Mouse (Mus musculus) heart, postnatal 25 days (tissue): ENCODE results near the gene Cacna1a. TPM values are rescaled to one million over a fixed set of nuclear protein-coding genes. Genes with fewer than 3 reads are reported as not detected.

Source experiments
- DNase-seq: peaks from one replicate; pipeline ENCODE4 v3.0.0; 2022; ENCODE audit warnings: low spot score
- intact Hi-C: fragments of 180-260 bp; cut with DNase I; formaldehyde crosslinking; loops from one replicate; pipeline ENCODE4 v1.15.1; 2025
- total RNA-seq, 2 experiments: library from RNA; stranded (reverse); gene quantifications; 2 replicates each; pipeline ENCODE4 v1.2.3; 2021

The Cacna1a gene
- total RNA-seq, 2 experiments from 2014 or later: 2.5 to 3.2 TPM

DNA sequence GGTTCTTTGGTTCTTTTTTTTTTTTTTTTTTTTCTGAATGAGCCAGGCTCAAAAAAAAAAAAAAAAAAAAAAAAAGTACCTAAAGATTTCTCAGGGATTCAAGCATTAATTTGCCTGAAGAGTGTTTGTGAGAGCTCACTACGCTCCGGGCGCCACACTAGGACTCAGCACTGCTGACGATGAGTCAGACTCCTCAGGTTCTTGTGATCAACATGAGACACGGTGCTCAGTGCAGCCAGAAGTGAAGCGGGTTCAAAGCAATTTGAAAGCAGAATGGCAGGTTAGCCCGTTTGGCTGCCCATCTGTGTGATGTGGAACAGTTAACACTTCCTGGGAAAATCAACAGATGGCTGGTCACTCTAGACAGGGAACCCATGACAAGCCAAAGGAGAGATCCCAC lies 139.8 kb downstream of the Cacna1a start:
- intact Hi-C loops: no loop called here
- DNase-seq: no peak

DNA sequence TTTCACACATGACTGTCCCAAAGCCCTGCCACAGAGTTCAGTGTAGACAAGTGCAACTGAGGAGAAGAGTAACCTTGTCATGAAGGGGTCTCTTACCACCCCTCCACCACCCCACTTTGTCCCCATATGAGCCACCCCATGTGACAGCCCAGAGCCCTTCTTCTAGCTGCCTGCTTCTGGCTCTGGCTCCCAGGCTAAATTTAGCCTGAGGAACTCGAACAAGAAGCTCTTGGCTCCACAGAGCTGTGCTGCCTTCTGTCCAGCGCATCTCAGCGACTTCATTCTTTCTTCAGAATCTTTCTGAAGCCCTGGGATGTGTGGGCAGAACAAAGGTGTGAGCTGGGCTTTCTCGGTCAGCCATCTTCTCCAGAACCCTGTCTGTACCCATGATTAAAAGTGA lies 141.3 kb downstream of the Cacna1a start:
- no peak for DNase-seq
- intact Hi-C loops: no loop called here

GRCm38 (mm10) chr8:84532725-84533124 lies 144.5 kb downstream of the Cacna1a start:
- DNase-seq: no peak
- intact Hi-C loops: no loop called here

DNA sequence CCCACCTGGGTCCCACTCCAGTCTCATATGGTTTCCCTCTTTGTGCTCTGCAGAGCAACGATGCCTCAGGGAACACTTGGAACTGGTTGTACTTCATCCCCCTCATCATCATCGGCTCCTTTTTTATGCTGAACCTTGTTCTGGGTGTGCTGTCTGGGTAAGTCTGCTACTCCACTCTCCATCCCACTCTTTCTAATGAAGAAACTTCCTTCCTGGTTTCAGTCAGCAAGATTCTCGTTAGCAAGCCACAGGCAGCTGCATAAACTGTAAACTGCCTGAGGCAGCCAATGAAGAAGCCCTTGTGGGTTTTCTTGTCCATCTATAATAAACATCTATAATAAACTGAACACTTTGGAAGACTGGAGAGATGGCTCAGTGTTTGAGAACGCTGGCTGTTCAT lies 145.1 kb downstream of the Cacna1a start:
- no peak for DNase-seq
- intact Hi-C loops: no loop called here

GRCm38 (mm10) chr8:84536917-84537316 lies 148.7 kb downstream of the Cacna1a start:
- no peak for DNase-seq
- intact Hi-C loops: no loop called here

DNA sequence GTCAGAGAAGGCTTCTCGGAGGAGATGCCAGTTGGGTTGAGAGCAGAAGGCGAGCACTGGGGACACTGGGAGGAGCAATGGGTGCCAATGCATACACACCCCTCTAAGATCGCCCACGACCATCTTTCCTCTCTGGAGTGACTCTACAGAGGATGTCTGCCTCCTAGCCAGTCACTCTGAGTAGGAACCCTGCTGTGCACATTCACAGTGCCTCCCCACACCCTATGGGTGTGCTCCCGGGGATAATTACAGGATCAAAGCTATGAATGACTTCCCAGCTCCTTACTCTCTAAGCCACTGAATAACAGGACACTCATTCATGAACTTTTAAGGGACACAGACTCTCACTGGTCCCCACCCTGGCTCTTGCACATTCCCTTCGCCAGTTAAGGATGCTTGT lies 151.1 kb downstream of the Cacna1a start:
- DNase-seq: no peak
- intact Hi-C loops: no loop called here

DNA sequence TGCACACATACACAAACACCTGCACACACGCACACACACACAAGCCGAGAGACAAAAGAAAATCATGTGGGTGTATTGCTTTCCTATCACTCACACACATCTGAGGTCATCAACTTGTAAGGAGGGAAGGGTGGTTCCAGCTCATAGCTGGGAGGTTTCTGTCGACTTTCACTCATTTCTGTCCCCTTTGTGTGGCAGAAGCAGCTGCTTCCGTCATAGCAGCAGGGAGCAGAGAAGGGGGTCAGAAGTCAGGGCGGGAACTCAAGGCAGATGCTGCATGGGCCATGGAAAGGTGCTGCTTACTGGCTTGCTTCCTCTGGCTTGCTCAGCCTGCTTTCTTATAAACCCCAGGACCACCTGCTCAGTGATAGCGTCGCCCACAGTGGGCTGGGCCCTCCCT lies 154.2 kb downstream of the Cacna1a start:
- intact Hi-C loops: no loop called here
- DNase-seq: no peak

- intact Hi-C loops: no loop called here
- DNase-seq: no peak
These were observed 157.3 kb downstream of the Cacna1a start for GRCm38 (mm10) chr8:84545522-84545921.

DNA sequence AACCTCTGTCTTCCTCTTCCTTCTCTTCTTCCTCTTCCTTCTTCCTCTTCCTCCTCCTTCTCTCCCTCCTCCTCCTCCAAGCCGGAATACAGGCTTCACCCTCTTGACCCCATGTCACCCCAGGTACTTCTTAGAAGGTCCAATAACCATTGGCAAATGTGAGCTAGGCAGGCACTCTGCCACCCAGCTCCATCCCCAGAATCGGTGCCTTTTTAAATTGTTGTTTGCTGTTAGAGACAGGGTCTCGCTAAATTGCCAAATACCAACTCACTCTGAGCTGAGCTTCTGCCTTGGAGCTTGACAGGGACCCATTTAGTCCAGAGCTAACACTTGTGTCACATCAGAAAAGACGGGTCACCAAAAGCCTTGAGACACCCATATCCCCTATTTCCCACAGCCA lies 164.2 kb downstream of the Cacna1a start:
- intact Hi-C loops: loop anchor here (10.0 kb wide), 1 partner anchor 258 kb away; no protein-coding TSS in a partner anchor
- no peak for DNase-seq

GRCm38 (mm10) chr8:84553106-84553505 lies 164.9 kb downstream of the Cacna1a start:
- DNase-seq: no peak
- intact Hi-C loops: loop anchor here (10.0 kb wide), 1 partner anchor 258 kb away; no protein-coding TSS in a partner anchor

DNA sequence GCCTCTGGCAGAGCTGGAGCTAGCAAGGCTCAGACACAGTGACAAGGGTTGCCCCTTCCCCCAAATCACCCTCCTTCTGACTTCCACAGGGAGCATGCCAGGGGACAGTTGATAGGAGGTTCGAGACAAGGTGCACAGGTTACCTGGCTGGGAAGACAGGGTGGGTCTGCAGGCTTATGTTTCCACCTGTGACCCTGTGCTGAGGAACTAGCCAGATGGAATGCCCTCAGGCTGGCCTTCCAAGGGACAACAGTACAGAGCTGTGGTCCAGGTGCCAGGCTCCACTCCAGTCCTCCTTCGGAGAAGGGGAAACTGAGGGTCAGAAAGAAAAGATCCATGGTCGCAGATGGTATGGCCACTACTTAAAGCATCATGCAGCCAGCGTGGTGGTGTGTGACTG lies 165.4 kb downstream of the Cacna1a start:
- no peak for DNase-seq
- intact Hi-C loops: loop anchor here (2.0 to 10.0 kb wide), 2 partner anchors 191 to 259 kb away; no protein-coding TSS in a partner anchor

- peak; percentile 10 for DNase-seq
- intact Hi-C loops: loop anchor here (2.0 to 10.0 kb wide), 2 partner anchors 192 to 260 kb away; no protein-coding TSS in a partner anchor
These were observed 166.2 kb downstream of the Cacna1a start for GRCm38 (mm10) chr8:84554301-84555027.

DNA sequence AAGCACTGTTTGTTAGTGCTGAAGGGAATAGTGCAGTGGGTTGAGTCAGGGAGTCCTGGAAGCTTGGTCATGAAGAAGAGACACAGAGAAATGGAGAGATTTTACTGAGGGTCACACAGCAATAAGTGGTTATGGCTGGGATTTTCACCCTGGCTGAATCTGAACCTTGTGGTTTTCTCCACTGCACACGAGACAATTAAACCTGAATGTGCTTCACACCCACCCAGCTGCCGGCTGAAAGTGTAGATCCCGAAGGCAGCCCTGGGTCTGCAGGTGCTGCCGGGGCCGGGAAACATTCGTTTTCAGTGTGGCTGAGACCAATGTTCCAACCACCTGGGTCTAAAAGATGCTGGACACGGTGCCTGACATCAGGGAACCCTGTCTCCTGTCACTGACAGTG lies 167.0 kb downstream of the Cacna1a start:
- no peak for DNase-seq
- intact Hi-C loops: loop anchor here (2.0 to 10.0 kb wide), 2 partner anchors 192 to 260 kb away; no protein-coding TSS in a partner anchor

DNA sequence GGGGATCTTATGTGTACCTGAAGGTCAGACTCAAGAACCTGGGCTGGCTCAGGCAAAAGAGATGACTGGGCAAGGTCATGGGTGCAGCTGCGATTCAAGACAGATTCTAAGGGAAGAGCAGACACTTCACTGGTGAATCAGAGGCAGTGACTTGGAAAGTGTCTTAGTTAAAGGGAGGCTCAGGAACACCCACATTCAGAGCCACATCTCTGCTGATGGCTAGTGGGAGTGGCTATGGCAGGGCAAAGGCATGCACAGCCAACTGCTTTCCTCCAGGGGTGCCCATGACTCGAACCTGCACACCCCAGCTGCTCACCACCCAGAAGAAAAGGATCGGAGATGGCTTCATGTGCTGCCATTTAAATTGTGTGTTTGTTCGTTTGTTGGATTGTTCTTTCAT lies 169.7 kb downstream of the Cacna1a start:
- intact Hi-C loops: loop anchor here (10.0 kb wide), 1 partner anchor 263 kb away; no protein-coding TSS in a partner anchor
- no peak for DNase-seq

DNA sequence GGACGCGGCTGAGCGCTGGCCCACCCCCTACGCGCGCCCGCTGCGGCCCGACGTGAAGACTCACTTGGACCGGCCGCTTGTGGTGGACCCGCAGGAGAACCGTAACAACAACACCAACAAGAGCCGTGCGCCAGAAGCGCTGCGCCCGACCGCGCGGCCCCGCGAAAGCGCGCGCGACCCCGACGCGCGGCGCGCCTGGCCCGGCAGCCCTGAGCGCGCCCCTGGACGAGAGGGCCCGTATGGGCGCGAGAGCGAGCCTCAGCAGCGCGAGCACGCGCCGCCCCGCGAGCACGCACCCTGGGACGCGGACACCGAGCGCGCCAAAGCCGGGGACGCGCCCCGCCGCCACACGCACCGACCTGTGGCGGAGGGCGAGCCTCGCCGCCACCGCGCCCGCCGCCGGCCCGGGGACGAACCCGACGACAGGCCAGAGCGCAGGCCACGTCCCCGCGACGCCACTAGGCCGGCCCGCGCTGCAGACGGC lies 170.9 kb downstream of the Cacna1a start:
- intact Hi-C loops: loop anchor here (10.0 kb wide), 1 partner anchor 264 kb away; no protein-coding TSS in a partner anchor
- no peak for DNase-seq

DNA sequence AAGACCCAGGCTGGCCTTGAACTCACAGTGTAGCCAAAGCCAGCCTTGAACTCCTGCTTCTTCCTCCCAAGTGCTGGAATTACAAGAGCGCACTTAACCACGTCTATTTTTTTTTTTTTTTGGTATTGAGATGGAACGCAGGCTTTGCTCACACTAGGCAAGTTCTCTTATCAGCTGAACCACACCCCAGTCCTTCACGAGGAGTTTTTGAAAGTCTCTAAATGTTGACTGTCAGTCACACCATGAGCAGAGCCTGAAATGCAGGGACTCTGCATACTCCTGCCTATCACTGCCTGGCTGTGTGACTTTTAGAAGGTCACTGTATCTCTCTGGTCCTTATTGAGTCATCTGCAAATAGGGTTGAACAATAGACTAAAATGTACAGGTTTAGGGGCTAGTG lies 173.5 kb downstream of the Cacna1a start:
- intact Hi-C loops: no loop called here
- DNase-seq: no peak

GRCm38 (mm10) chr8:84564042-84564441 lies 175.8 kb downstream of the Cacna1a start:
- no peak for DNase-seq
- intact Hi-C loops: no loop called here

GRCm38 (mm10) chr8:84565577-84566360 lies 177.5 kb downstream of the Cacna1a start:
- intact Hi-C loops: no loop called here
- no peak for DNase-seq

GRCm38 (mm10) chr8:84566816-84567413 lies 178.7 kb downstream of the Cacna1a start:
- DNase-seq: no peak
- intact Hi-C loops: no loop called here

DNA sequence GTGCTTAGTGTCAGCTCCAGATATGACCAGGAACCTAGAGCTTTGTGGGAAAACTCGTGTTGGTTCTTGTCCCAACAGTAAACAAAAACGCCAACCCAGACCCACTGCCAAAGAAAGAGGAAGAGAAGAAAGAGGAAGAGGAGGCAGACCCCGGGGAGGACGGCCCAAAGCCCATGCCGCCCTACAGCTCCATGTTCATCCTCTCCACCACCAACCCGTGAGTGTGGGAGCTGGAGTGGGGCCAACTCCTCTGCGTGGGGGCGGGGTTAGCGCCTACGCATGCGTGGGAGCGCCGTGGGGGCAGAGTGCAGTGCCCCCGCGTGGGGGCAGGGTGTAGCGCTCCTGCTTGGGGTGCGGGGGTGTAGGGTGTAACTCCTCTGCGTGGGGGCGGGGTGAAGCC lies 179.3 kb downstream of the Cacna1a start:
- intact Hi-C loops: no loop called here
- no peak for DNase-seq
